Mouse (Mus musculus): ENCODE measurements around the gene Pitpnm3.
"Not testable (repeated sequence)": the region's sequence is repeated elsewhere in the genome, so short reads cannot be mapped to it uniquely, and the experiment has no call there.

Pitpnm3 gene

GRCm38 (mm10) chr11:72135383-72136158, at the start of gene Pitpnm3:
TSS of gene Pitpnm3 (minus strand) at chr11:72135778.
- peak; percentile 62 for DNase-seq

- no peak for DNase-seq
Measured at GRCm38 (mm10) chr11:72184252-72184651, 48.7 kb upstream of the Pitpnm3 start.

- DNase-seq, result no peak
Measured at GRCm38 (mm10) chr11:72181136-72181535, 45.6 kb upstream of the Pitpnm3 start.

GRCm38 (mm10) chr11:72180556-72180955, 45.0 kb upstream of the Pitpnm3 start:
- no peak for DNase-seq

- no peak for DNase-seq
Measured at GRCm38 (mm10) chr11:72176553-72176952, 41.0 kb upstream of the Pitpnm3 start.

GRCm38 (mm10) chr11:72175966-72176365, 40.4 kb upstream of the Pitpnm3 start:
- no peak for DNase-seq

- no peak for DNase-seq
Measured at GRCm38 (mm10) chr11:72174721-72175120, 39.1 kb upstream of the Pitpnm3 start.

- no peak for DNase-seq
Measured at GRCm38 (mm10) chr11:72173506-72173905, 37.9 kb upstream of the Pitpnm3 start.

GRCm38 (mm10) chr11:72171906-72172305, 36.3 kb upstream of the Pitpnm3 start:
- DNase-seq, result not testable (repeated sequence)

GRCm38 (mm10) chr11:72169871-72170270, 34.3 kb upstream of the Pitpnm3 start:
- DNase-seq, result no peak

- DNase-seq, result no peak
Measured at GRCm38 (mm10) chr11:72163198-72163597, 27.6 kb upstream of the Pitpnm3 start.

GRCm38 (mm10) chr11:72156624-72157023, 21.0 kb upstream of the Pitpnm3 start:
- peak; percentile 63 for DNase-seq

GRCm38 (mm10) chr11:72155981-72156428, 20.4 kb upstream of the Pitpnm3 start:
- no peak for DNase-seq

- peak; percentile 47 for DNase-seq
Measured at GRCm38 (mm10) chr11:72155186-72155980, 19.8 kb upstream of the Pitpnm3 start.

GRCm38 (mm10) chr11:72153122-72153862, 17.7 kb upstream of the Pitpnm3 start:
- DNase-seq, result no peak

GRCm38 (mm10) chr11:72151120-72151519, 15.5 kb upstream of the Pitpnm3 start:
- no peak for DNase-seq

GRCm38 (mm10) chr11:72147910-72148309, 12.3 kb upstream of the Pitpnm3 start:
- DNase-seq, result no peak

- DNase-seq, result no peak
Measured at GRCm38 (mm10) chr11:72145877-72146248, 10.3 kb upstream of the Pitpnm3 start.

- no peak for DNase-seq
Measured at GRCm38 (mm10) chr11:72145182-72145876, 9.8 kb upstream of the Pitpnm3 start.

- no peak for DNase-seq
Measured at GRCm38 (mm10) chr11:72142889-72143288, 7.3 kb upstream of the Pitpnm3 start.

- DNase-seq, result no peak
Measured at GRCm38 (mm10) chr11:72140198-72140597, 4.6 kb upstream of the Pitpnm3 start.

- DNase-seq, result no peak
Measured at GRCm38 (mm10) chr11:72136231-72136982, 829 bp upstream of the Pitpnm3 start.

Data from right cerebral cortex, postnatal 14 days (tissue).